Mouse (Mus musculus) activated CD4-positive, CD25-positive, alpha-beta regulatory T cell, adult 4 months (primary cell): ENCODE measurements around the gene Sardh. TPM values are rescaled to one million over a fixed set of nuclear protein-coding genes. Genes with fewer than 3 reads are reported as not detected.

ENCODE experiments used
- ATAC-seq: one replicate; pipeline ENCODE4 v1.8.0; 2017
- polyA plus RNA-seq, 2 experiments: library from polyadenylated mRNA; unstranded; fragments of 100-300 nt; shearing (Covaris generic); gene quantifications; one replicate each; pipeline ENCODE4 v1.2.1; 2017

Sardh gene
- polyA plus RNA-seq, 2 experiments from 2014 or later = 3.0 to 4.7 TPM

DNA sequence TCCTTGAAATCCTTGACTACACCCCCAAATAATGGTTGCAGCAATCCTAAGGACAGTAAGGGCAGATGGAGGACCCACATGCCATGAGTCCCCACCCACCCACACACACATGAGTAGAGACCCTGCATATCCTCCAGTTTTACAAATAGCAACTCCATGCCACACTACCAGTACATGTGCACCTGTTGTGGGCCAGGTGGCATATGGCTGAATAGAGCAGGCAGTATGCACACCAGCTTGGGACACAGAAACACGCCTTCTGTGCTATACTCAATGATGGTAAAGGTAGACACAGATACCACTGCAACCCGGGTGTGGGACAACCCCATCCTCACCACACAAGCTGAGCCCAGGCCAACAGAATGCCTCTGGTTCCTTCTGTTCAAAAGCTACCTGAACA lies 82.1 kb downstream of the Sardh start:
- ATAC-seq = no peak

DNA sequence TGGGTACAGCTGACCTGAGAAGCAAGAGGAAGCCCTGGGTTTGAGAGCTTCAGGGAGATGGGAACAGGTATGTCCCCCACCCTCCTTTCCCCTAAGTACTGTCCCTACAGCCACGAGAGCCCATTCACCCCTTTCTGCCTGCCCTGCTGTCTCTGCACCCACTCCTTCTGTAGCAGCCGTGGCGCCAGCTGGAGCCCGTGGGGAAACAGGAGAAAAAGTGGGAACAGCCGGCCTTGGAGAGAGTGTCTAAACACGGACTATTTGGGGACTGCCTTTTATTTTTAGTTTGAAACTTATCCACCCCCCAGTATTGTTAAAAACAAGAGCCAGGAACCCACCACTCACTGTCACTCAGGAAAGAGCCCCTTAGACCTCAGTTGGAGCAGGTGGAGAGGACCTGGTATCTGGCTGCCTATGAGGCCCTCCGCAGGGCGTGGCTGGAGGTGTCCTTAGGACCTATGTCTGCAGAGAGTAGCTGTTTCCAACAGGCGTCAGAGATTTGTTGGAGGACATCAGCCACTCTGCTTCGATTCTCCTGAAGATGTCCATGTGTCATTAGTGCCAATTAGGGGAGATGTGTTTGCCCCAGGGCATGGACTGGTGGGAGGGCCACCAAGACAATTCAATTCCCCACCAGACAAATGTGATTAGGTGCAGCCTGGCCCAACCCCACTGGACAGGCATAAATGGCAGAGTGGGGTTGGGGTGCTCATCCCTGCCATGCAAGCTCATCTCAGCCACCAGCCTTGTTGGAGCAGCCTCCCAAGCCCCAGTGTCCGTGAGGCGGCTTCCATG lies 83.1 kb downstream of the Sardh start, which contains the start of gene Dbh:
Gene Dbh (plus strand): TSS at position 438 of the 795 bp plus-strand sequence.
- ATAC-seq = no peak

DNA sequence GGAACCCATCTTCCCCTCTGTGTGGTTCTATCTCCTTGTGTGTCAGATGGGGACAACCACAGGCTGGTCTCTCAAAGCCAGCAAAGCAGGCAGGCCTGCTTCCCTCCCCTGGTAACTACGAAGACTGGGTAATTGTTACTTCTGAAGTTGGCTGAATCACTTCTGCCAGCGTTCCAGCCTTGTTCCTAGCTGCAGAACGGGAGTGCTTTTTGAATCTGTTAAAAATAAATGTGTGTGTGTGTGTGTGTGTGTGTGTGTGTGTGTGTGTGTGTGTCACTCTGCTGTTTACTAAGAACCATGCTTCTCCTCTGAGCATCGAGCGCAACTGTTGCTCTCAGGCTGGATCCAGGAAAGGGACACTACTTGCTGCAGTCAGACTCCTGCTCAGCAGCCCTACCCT lies 84.3 kb downstream of the Sardh start:
- no peak for ATAC-seq

DNA sequence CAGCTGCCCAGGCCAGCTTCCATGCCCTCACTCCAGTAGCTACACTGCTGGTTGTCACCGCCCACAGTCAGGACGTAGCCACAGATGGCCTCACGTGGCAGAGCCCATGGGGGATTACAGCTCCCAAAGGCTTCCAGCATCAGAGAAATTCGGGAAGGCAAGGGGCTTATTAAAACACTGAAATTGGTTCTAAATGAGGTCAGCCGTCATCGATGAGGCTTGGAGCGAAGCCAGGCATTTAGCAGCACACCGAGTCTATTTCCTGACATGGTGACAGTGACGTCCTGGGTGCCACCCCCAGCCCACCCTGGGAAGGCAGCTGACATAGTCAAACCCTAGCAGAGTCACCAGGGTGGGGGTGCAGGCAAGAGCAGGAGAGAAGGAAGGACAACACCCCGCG lies 85.5 kb downstream of the Sardh start:
- ATAC-seq = no peak

DNA sequence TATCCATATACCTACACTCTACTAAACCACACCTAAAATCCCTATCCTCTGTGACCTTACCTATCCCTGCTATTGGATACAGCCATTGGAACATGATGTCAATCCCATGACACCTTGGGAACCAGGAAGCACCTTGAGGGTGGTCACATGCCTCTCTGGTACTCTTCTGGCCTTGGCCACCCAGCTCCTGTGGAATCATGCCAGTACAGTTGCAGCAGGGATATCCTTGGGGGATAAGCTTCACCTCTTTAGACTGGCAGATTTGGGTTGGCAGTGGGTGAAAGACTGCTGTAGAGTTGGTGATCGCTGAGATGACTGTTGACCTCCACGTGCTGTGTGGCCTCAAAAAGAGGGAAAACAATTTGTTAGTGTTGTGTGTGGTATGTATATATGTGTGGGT lies 86.6 kb downstream of the Sardh start:
- no peak for ATAC-seq

DNA sequence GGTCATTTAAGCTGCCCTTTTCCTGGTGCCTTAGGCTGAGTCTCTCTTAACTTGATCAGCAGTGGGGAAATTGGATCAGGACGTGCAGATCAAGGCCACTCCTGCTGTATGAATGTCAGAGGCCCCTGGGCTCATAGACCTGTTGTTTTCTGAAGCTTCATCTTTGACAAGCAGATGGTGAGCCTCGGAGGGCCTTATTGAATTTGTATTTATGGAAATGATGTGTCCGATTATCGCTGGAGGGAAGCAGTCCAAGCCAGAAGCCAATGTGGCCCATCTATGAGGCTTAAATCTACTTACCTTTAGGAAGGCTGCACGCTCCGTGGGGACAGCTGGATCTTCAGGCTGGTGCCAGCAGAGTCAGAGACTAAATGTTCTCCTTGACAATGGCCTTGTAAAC lies 91.5 kb downstream of the Sardh start:
- no peak for ATAC-seq

DNA sequence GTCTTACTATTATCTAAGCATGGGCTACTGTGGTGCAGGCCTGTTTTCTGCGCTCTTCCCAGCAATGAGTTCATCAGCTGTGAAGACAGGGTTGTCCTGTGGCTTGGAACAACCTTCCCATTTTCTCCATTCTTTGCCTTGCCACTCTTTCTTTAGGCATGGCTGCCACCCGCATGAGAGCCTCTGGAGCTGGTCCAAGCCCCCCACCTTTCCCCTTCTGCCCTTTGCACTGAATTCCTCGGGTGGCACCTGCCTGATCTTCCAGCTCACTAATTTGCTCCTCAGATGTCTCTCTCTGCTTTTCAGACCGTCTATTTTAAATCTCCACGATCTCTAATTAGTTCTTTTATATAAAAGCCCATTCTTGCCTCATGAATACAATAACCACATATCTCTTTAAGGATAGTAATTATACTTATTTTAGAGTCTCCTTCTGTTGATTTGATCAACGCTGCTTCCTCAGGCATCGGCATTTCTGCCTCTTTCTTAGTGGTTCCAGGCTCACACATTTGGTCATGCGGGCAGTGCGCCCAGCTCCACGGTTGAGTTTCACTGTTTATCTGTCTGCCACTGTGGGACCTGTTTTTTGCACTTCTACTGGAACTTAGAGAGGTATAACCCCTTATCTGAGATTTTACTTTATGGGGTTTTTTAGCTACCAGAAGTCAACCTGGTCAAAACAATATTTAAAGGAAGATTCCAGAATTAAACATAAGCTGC lies 93.5 kb downstream of the Sardh start:
- no peak for ATAC-seq

DNA sequence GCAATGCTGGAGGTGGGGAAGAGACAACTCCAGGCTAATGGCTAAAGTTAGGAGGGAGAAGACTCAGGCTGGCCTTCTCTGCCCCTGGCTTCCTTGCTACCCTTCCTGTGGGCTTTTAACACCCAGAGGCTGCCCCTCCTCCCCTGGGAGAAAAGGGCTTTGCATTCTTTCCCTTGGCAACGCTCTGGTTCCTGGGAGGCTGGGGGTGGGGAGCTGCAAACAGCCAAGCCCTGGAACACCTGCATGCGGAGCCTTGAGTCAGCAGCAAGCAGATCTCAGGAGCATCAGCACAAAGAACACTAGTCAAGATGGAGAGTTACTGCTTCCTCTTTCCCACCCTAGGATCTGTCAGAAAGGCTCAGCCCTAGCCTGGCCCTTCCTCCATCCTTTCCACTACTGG lies 98.7 kb downstream of the Sardh start:
- no peak for ATAC-seq

DNA sequence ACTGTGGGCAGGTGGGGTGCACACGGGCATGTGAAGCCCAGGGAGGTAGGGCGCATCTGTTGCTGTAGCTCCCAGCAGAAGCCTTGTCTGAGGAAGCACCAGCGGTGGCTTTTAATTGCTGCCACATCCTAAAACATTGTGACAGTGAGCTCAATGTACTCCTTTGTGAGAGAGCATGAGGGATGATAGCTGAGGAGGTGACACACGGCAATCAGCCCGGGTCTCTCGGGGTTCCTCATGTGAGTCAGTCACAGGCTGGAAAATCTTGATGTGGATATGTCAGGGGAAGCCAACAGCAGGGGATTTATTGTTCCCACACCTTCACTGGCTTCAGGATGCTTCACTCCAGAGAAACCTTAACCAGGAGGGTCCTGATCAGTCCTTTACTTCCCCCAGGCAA lies 101.3 kb downstream of the Sardh start:
- no peak for ATAC-seq

DNA sequence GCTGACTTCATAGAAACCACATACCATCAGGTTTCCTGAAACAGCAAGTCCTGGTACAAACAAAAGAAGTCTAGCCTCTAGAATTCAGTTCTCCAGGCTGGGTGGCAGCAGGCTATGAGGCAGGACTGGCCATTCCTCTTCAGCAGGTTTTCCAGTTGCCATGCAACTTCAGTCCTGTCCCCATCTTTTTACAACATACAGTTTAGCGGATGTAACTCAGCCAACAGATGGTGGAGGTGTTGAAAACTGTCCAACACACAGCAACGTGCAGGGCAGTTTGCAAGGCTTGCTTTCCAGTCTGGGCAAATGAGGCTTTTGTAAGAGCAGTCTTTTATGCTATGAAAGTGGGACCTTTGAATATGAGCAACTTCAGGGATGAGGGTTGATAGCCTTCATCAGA lies 103.2 kb downstream of the Sardh start:
- no peak for ATAC-seq

DNA sequence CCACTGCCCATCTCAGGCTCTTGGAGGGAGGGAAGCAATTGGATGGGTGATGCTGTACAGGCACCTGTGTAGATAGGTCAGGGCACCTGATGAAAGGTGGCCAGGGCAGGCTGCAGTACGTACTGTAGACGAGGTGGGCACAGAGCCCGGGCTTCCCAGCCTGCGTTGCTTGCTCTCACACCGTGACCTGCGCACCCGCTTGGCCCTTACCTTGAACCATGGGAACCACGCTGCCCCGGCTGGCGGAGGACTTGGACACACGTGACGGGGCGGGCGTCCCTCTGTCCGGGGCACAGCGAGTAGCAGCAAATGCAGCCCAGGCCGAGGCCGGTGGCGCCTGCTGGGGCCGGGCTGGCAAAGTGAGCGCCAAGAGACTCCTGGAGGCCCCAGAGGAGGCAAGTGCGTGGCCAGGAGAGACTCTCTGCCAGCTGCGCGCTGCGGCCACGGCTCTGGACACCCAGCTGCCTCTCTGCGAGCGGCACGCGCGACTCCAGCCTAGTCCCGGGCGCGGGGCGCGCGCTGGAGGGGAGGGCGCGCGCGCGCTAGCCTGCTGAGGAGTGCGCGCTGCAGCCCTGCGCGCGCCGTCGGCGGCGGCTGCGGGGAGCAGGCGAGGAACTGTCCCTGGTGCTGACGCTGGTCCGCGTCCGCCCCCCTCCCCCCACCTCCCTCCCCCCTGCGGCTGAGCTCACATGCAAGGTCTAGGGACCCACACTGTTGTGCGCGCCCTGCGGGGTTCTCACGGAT lies 106.0 kb downstream of the Sardh start, which contains the start of gene Fam163b:
Gene Fam163b (minus strand): TSS at position 542 of the 744 bp plus-strand sequence.
- no peak for ATAC-seq

Other genes with a start within 250 kb of the Sardh start
- 10 to 100 TPM; 16.9 to 19.1 TPM for gene Cacfd1, start 238.4 kb downstream of the Sardh start, polyA plus RNA-seq
- 1 to 10 TPM; 2.1 to 3.2 TPM for gene Slc2a6, start 220.3 kb downstream of the Sardh start, polyA plus RNA-seq
- not detected for gene Mymk, start 176.2 kb downstream of the Sardh start, polyA plus RNA-seq
- not detected for gene Adamtsl2, start 169.0 kb downstream of the Sardh start, polyA plus RNA-seq
- gene Fam163b, start 105.8 kb downstream of the Sardh start, polyA plus RNA-seq = not detected
- not detected for gene Dbh, start 83.1 kb downstream of the Sardh start, polyA plus RNA-seq
- gene Vav2, start 178.7 kb upstream of the Sardh start, polyA plus RNA-seq = 1 to 10 TPM; 5.8 to 8.3 TPM
- gene Brd3os, start 194.0 kb upstream of the Sardh start, polyA plus RNA-seq = under 1 TPM in 1 of 2 experiments, not detected in 1; 0.33 TPM